Mouse (Mus musculus) gastrocnemius, postnatal 4 days (tissue): Measurements from ENCODE around the gene Gdpgp1. TPM values are rescaled to one million over a fixed set of nuclear protein-coding genes. Genes with fewer than 3 reads are reported as not detected.

ENCODE experiments used
- DNase-seq, 2 experiments: peaks; one replicate each; pipeline ENCODE4 v3.0.0; 2021 to 2022; ENCODE audit warnings: low spot score in 2 of 2, mixed read lengths in 2 of 2
- total RNA-seq, 2 experiments: library from RNA; stranded (reverse); gene quantifications; 2 replicates each; pipeline ENCODE4 v1.2.3; 2021

The Gdpgp1 gene
- total RNA-seq, 2 experiments from 2014 or later: 1.7 to 1.9 TPM

- no peak for DNase-seq
Observed at GRCm38 (mm10) chr7:80269751-80270255, 37.1 kb downstream of the Gdpgp1 start.

DNA sequence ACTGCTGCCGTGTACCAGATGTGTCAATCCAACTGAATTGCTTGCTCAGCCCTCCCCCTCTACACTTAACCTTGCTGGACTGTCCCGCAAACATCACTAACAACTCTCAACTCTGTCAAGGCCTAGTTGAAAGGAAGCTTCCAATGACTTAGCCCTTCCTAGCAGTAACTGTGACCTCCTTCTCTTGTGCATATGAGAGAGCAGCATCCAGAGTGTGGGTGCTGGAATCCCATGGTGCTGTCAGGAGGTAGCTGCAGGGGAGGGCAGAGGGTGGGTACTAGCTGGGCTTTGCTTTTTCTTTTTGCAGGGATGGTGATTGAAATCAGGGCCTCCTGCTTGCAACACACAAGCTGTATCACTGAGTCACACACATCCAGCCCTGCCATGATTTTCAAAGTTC lies 40.8 kb downstream of the Gdpgp1 start:
- DNase-seq: no peak

DNA sequence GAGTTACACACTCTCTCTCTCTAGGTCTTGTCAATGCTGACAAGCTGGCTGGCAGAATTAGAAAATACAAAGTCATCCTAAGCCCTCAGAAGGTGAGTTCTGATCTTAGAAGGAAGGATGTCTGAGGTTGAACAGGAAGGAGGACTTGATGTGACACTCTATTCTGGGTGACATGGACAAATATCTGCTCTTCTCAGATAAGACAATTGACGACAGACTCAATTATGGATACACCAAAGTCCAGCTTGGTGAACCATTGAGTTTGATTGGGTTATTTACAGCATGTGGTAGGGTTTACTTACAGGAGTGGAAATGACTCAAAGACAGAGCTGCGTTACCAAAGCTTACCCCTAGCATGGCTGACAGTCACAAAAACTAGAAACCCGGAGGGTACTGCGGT lies 43.7 kb downstream of the Gdpgp1 start:
- DNase-seq: no peak

DNA sequence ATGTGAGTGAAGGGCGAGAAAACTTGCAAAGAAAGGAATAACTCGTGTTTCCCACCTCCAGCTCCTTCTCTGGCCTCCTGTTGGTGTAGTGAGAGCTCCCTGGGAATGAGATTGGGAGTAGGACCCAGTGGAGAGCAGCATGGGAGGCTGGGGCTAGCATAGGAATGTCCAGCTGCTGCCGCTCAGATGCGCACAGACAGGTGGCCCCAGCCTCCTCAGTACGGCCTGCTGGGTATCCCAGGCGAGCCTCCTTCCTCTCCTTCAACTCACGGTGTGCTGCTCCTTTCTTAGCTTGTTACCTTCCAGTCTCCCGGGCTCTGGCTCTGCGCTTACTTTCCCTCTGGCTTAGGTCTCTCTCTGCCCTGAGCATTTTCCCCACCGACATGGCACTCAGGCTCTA lies 47.4 kb downstream of the Gdpgp1 start:
- DNase-seq: no peak

DNA sequence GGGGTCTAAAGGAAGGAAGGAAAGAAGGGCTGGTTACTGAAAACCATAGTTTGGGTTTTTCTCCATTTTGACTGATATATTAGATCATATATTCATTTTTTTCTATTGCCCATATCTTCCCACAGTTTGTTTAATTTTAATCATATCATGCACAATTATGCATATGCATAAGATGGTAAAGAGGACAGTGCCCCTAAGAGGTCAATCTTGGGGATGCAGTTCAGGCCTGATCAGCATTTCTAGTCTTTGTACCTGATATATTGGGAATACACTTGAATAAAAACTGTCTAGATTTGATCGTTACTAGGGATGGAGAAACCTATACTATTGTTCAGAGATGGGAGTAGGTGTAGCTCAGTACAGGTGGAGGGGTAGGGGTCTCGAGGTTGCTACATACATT lies 48.3 kb downstream of the Gdpgp1 start:
- no peak for DNase-seq

GRCm38 (mm10) chr7:80281646-80282045 lies 49.0 kb downstream of the Gdpgp1 start:
- no peak for DNase-seq

GRCm38 (mm10) chr7:80283226-80283918 lies 50.7 kb downstream of the Gdpgp1 start:
- no peak for DNase-seq

DNA sequence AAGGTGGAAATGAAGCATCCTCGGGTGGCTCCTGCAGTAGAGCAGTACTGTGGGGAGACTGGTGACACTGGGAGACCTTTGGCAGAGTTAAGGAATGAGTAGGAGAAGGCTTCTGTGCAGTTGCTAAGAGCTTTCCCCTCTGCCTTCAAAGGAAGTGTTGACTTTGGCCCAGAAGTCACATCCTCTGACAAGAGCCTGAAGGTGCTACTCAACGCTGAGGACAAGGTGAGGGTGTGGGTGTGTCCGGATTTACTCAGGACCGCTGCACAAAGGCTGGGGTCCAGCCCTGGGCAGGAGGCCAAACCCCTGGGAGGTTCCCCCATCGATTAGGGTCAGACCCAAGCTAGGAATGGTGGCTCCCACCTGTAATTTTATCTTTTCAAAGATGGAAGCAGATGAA lies 51.7 kb downstream of the Gdpgp1 start:
- no peak for DNase-seq

GRCm38 (mm10) chr7:80285725-80286124 lies 53.1 kb downstream of the Gdpgp1 start:
- no peak for DNase-seq

DNA sequence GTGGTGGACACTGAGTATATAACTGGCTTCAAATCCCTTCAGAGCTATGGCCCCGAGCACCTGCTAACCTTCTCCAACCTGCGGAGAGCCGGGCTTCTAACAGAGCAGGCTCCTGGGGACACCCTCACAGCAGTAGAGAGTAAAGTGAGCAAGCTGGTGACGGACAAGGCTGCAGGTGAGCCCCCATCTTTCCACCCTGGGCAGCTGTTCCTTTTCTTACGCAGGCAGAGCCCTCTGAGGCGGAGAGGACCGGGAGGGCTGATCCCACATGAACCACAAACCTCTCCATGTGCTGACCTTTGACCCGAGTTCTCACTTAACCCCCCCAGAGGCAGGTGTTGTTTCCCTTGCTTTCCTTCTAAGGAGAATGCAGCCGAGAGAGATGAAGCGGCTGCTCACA lies 55.1 kb downstream of the Gdpgp1 start:
- DNase-seq: no peak

Other genes with a start within 250 kb of the Gdpgp1 start
- 10 to 100 TPM; 17.5 to 18.1 TPM for gene Zfp710, start 208.1 kb upstream of the Gdpgp1 start, total RNA-seq
- 100 to 1,000 TPM; 433 to 473 TPM for gene Idh2, start 117.5 kb upstream of the Gdpgp1 start, total RNA-seq
- 1 to 10 TPM; 5.4 to 5.6 TPM for gene Sema4b, start 46.0 kb upstream of the Gdpgp1 start, total RNA-seq
- gene Cib1, start 52 bp upstream of the Gdpgp1 start, total RNA-seq: 10 to 100 TPM; 21.1 to 21.2 TPM
- gene Ttll13, start 13.5 kb downstream of the Gdpgp1 start, total RNA-seq: under 1 TPM; 0.36 to 0.61 TPM
- 10 to 100 TPM; 24.4 to 24.6 TPM for gene Ngrn, start 28.4 kb downstream of the Gdpgp1 start, total RNA-seq
- gene Vps33b, start 36.8 kb downstream of the Gdpgp1 start, total RNA-seq: 1 to 10 TPM; 7.9 to 8.1 TPM
- 10 to 100 TPM; 40.0 to 41.4 TPM for gene Prc1, start 61.6 kb downstream of the Gdpgp1 start, total RNA-seq
- 10 to 100 TPM in 1 of 2 experiments, 1 to 10 TPM in 1; 9.4 to 10.4 TPM for gene Rccd1, start 91.6 kb downstream of the Gdpgp1 start, total RNA-seq
- gene Unc45a, start 108.1 kb downstream of the Gdpgp1 start, total RNA-seq: 10 to 100 TPM; 18.4 to 19.4 TPM
- 10 to 100 TPM; 48.0 to 48.3 TPM for gene Hddc3, start 110.2 kb downstream of the Gdpgp1 start, total RNA-seq
- gene Man2a2, start 138.5 kb downstream of the Gdpgp1 start, total RNA-seq: 10 to 100 TPM; 87.2 to 91.1 TPM
- gene Fes, start 155.1 kb downstream of the Gdpgp1 start, total RNA-seq: 10 to 100 TPM; 16.7 to 18.1 TPM
- gene Furin, start 172.6 kb downstream of the Gdpgp1 start, total RNA-seq: 10 to 100 TPM; 73.8 to 77.6 TPM